Mouse (Mus musculus) testis, adult 2 months (tissue): ENCODE measurements around the gene Tns3.

Experiments
- CTCF ChIP-seq: fragments of 200-500 bp; IDR thresholded peaks from 2 replicates; pipeline ENCODE4 v1.5.1; 2012; ENCODE audit warnings: low read depth, mild to moderate bottlenecking, inconsistent platforms, low read length, moderate library complexity; ENCODE audit not compliant: control insufficient read depth, insufficient read depth, insufficient replicate concordance
- POLR2A ChIP-seq: fragments of 200-500 bp; IDR thresholded peaks from 2 replicates; pipeline ENCODE4 v1.6.1; 2012; ENCODE audit warnings: low read depth, mild to moderate bottlenecking, inconsistent platforms, low read length, moderate library complexity; ENCODE audit not compliant: control insufficient read depth

- TF ChIP-seq CTCF: no peak
- no peak for TF ChIP-seq POLR2A
Observed at GRCm38 (mm10) chr11:8587941-8588340, 76.4 kb downstream of the Tns3 start.
